Mouse (Mus musculus) gastrocnemius, adult 2 months (tissue): ENCODE measurements around the gene Add1. TPM values are rescaled to one million over a fixed set of nuclear protein-coding genes. Genes with fewer than 3 reads are reported as not detected.
"Not testable (repeated sequence)": the region's sequence is repeated elsewhere in the genome, so short reads cannot be mapped to it uniquely, and the experiment has no call there.

Source experiments
- DNase-seq: peaks from one replicate; pipeline ENCODE4 v3.0.0; 2022
- H3K27ac ChIP-seq: fragments of 200-600 bp; 2 replicates; pipeline ENCODE4 v1.8.1; 2022; ENCODE audit warnings: mild to moderate bottlenecking
- H3K4me3 ChIP-seq: fragments of 200-600 bp; 2 replicates; pipeline ENCODE4 v1.8.1; 2022; ENCODE audit warnings: mild to moderate bottlenecking, moderate library complexity
- CTCF ChIP-seq: fragments of 200-600 bp; IDR thresholded peaks from 2 replicates; pipeline ENCODE4 v1.8.1; 2022; ENCODE audit warnings: antibody characterized with exemption, mild to moderate bottlenecking, moderate library complexity
- intact Hi-C: fragments of 180-260 bp; cut with DNase I; formaldehyde crosslinking; loops from one replicate; pipeline ENCODE4 v1.15.1; 2025
- total RNA-seq, 2 experiments: library from RNA; stranded (reverse); gene quantifications; 2 replicates each; pipeline ENCODE4 v1.2.3; 2021

The Add1 gene
- total RNA-seq, 2 experiments from 2014 or later, result 72.3 to 74.9 TPM

- intact Hi-C loops, result no loop called here
- Histone ChIP-seq H3K27ac (no peak overlapping the region; the same call in 1 of the 2 replicates), H3K4me3 (no peak overlapping the region)
- DNase-seq, result no peak
- TF ChIP-seq CTCF, result no peak
These were observed 9.2 kb upstream of the Add1 start for GRCm38 (mm10) chr5:34564291-34564690.

- no peak overlapping the region for H3K4me3 ChIP-seq
- TF ChIP-seq CTCF, result no peak
- H3K27ac ChIP-seq, result peak overlapping the region; percentile 73
- intact Hi-C loops, result no loop called here
- peak; percentile 76 for DNase-seq
These were observed 7.8 kb upstream of the Add1 start for GRCm38 (mm10) chr5:34565545-34566283.

GRCm38 (mm10) chr5:34571551-34571950, 1.9 kb upstream of the Add1 start:
- Histone ChIP-seq H3K27ac (no peak overlapping the region), H3K4me3 (no peak overlapping the region)
- intact Hi-C loops, result loop anchor here (5.0 kb wide), 1 partner anchor 44 kb away; the partner anchor contains the start of gene Sh3bp2
- no peak for DNase-seq
- TF ChIP-seq CTCF, result no peak

GRCm38 (mm10) chr5:34572568-34572967, 896 bp upstream of the Add1 start:
- peak overlapping the region; percentile 98 for H3K27ac ChIP-seq
- intact Hi-C loops, result loop anchor here (5.0 kb wide), 1 partner anchor 45 kb away; the partner anchor contains the start of gene Sh3bp2
- H3K4me3 ChIP-seq, result peak overlapping the region; percentile 100
- not testable (repeated sequence) for DNase-seq

GRCm38 (mm10) chr5:34574721-34575120, 1.3 kb downstream of the Add1 start:
- no peak for DNase-seq
- peak overlapping the region; percentile 98 for H3K27ac ChIP-seq
- intact Hi-C loops, result loop anchor here (5.0 kb wide), 1 partner anchor 47 kb away; the partner anchor contains the start of gene Sh3bp2
- no peak for TF ChIP-seq CTCF
- H3K4me3 ChIP-seq, result peak overlapping the region; percentile 100

GRCm38 (mm10) chr5:34576286-34576685, 2.8 kb downstream of the Add1 start:
- intact Hi-C loops, result no loop called here
- DNase-seq, result no peak
- no peak for TF ChIP-seq CTCF
- no peak overlapping the region for H3K4me3 ChIP-seq
- H3K27ac ChIP-seq, result no peak overlapping the region

GRCm38 (mm10) chr5:34578038-34578655, 4.7 kb downstream of the Add1 start:
- no peak overlapping the region for H3K27ac ChIP-seq
- DNase-seq, result no peak
- no peak for TF ChIP-seq CTCF
- no peak overlapping the region for H3K4me3 ChIP-seq
- intact Hi-C loops, result no loop called here

- DNase-seq, result no peak
- no peak overlapping the region for H3K4me3 ChIP-seq
- no peak overlapping the region for H3K27ac ChIP-seq
- TF ChIP-seq CTCF, result no peak
- intact Hi-C loops, result no loop called here
These were observed 5.9 kb downstream of the Add1 start for GRCm38 (mm10) chr5:34579377-34579776.

GRCm38 (mm10) chr5:34581671-34582313, 8.3 kb downstream of the Add1 start:
- DNase-seq, intact Hi-C loops: not testable (repeated sequence)
- H3K27ac ChIP-seq, result peak overlapping the region; percentile 59
- H3K4me3 ChIP-seq, result peak overlapping the region; percentile 35

- Histone ChIP-seq H3K4me3 (peak overlapping the region; percentile 35), H3K27ac (peak overlapping the region; percentile 59)
- DNase-seq, result no peak
- intact Hi-C loops, result no loop called here
- TF ChIP-seq CTCF, result no peak
These were observed 8.8 kb downstream of the Add1 start for GRCm38 (mm10) chr5:34582314-34582675.

GRCm38 (mm10) chr5:34585216-34585615, 11.8 kb downstream of the Add1 start:
- H3K4me3 ChIP-seq, result no peak overlapping the region
- no peak for DNase-seq
- intact Hi-C loops, result no loop called here
- no peak for TF ChIP-seq CTCF
- no peak overlapping the region for H3K27ac ChIP-seq

- no peak for DNase-seq
- intact Hi-C loops, result no loop called here
- no peak for TF ChIP-seq CTCF
- H3K4me3 ChIP-seq, result no peak overlapping the region
- H3K27ac ChIP-seq, result no peak overlapping the region
These were observed 14.4 kb downstream of the Add1 start for GRCm38 (mm10) chr5:34587881-34588280.

GRCm38 (mm10) chr5:34590059-34590458, 16.6 kb downstream of the Add1 start:
- no peak for TF ChIP-seq CTCF

More at GRCm38 (mm10) chr5:34590059-34590458, 16.6 kb downstream of the Add1 start:
- Histone ChIP-seq H3K4me3 (no peak overlapping the region), H3K27ac (0 out of 2 replicates have a peak overlapping the region, but pooled peaks have one; percentile 24)
- intact Hi-C loops, result no loop called here
- DNase-seq, result no peak
